Mouse (Mus musculus) frontal cortex, adult (tissue): ENCODE measurements at regions not wholly inside any gene's neighbourhood (a gene's known extent, or its start where the extent isn't known, plus 50 kb on each side); places are given as distances from the start of the nearest gene placed in this dataset.
"Not testable (repeated sequence)": the region's sequence is repeated elsewhere in the genome, so short reads cannot be mapped to it uniquely, and the experiment has no call there.

ENCODE experiments used
- ATAC-seq: cut with Nextera tagmentation; 2 replicates; pipeline ENCODE4 v1.9.2; 2017; ENCODE audit warnings: mild to moderate bottlenecking, moderate library complexity, mixed read lengths; ENCODE audit not compliant: low TSS enrichment

- ATAC-seq: no peak
Observed at GRCm38 (mm10) chrX:110269652-110270051, 544.4 kb upstream of the Pou3f4 start.

- not testable (repeated sequence) for ATAC-seq
Observed at GRCm38 (mm10) chrX:110274277-110274676, 539.8 kb upstream of the Pou3f4 start.

- no peak for ATAC-seq
Observed at GRCm38 (mm10) chrX:110275390-110275789, 538.7 kb upstream of the Pou3f4 start.

DNA sequence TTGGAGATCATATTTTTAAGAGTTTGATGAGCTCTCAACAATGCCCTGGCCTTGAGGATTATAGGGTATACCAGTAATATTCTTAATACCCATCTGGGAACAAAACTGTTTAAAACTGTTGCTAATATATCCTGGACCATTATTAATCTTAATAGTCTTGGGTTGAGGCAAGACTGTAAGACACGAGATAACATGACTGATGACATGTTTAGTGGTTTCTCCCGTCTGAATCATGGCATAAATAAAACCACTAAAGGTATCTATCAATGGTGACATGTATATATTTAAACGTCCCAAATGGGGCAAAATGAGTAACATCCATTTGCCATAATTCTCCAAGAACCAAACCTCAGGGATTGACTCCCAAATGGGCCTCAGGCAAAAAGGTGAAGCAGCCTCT lies 538.2 kb upstream of the Pou3f4 start:
- ATAC-seq: no peak

- peak; percentile 59; the same call in 1 of the 2 replicates for ATAC-seq
Observed at GRCm38 (mm10) chrX:110279492-110280213, 534.4 kb upstream of the Pou3f4 start.

DNA sequence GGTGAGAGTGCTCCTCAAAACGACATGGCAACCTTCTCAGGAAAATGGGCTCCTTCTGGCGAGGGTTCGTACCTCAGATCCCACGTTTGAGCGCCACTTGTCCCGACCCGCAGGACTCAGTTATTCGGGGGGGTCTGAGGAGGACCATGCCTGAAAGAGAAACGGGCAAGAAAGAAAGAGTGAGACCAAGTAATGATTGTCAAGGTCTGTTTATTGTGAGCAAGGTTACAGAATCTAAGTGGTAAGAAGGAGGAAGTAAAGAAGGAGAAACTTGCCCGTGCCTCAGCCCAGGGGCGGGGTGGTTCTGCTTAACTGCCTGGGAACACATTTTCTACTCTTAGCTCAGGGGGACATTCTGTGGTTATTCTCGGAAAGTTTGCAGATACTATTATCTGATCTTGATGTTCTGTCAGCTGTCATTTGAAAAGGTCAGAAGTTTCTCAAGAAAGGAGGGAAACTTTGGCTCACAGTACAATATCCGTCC lies 532.6 kb upstream of the Pou3f4 start:
- ATAC-seq: not testable (repeated sequence)

GRCm38 (mm10) chrX:110281929-110282328 lies 532.2 kb upstream of the Pou3f4 start:
- no peak for ATAC-seq

GRCm38 (mm10) chrX:110289397-110289796 lies 524.7 kb upstream of the Pou3f4 start:
- ATAC-seq: no peak

DNA sequence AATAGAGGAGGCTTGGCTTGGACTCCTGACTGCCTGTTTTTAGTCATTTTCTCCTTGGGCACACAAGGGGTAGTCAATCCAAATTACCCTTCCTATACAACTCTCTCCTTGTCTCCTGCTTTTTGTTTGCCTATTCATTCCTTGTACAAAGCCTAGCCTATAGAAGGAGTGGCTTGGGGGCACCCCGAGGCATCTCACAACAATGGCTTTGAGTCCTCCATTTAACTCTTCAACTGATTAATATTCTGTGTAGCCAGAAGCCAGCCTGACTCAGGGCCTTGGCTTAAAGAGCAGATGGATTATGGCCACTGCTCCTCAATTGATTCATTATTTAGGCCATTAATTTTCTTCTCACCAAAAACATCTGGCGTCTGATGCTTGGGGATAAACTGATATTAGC lies 506.4 kb upstream of the Pou3f4 start:
- ATAC-seq: no peak

GRCm38 (mm10) chrX:110308810-110309209 lies 505.3 kb upstream of the Pou3f4 start:
- no peak for ATAC-seq

GRCm38 (mm10) chrX:110317825-110318769 lies 496.0 kb upstream of the Pou3f4 start:
- no peak for ATAC-seq

DNA sequence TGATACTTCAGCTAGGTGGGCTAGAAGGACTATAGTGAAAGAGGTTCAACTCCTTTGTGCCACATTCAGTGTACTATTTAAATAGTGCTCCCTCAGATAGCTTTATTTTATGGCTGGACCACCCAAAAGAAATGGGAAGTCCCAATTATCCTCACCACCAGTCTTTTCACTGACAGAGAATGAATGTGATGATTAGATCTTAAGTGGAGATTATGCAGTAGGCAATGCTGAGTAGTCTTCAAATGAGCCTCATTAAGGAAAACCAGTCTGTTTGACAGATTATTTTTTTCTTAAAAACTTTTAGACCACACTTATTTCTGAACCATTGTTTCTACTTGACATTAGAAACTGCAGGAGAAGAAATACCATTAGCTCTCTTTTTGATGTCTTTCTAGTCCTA lies 493.8 kb upstream of the Pou3f4 start:
- no peak for ATAC-seq

DNA sequence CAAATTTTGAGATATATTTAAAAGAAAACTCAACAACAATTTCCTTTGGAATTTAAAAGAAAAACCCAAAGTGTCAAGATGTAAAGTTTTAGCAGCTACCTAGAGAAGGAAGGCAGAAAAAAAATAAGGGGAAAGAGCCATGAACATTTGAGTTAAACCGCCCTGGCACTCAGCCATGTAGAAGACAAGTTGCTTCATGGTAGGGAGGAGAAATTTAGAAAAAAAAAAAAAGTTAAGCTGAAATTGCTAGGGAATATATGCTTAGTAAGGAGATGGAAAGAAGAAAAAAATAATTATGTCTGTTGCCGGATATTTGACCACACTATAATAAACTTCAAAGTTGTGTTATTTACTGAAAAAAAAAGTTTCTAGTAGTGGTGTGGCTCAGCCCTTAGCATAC lies 479.8 kb upstream of the Pou3f4 start:
- ATAC-seq: no peak

GRCm38 (mm10) chrX:110335013-110335412 lies 479.1 kb upstream of the Pou3f4 start:
- no peak for ATAC-seq
